Mouse (Mus musculus): ENCODE measurements at regions not wholly inside any gene's neighbourhood (a gene's known extent, or its start where the extent isn't known, plus 50 kb on each side); places are given as distances from the start of the nearest gene placed in this dataset.

- no peaks in the 10 kb centered on the region for H3K36me3 ChIP-seq
- 78% methylated on average over 11 of the region's 11 CpGs for WGBS
- no peak overlapping the region for H3K4me2 ChIP-seq (replicated peaks)
- H3K9me3 ChIP-seq, result no peaks in the 10 kb centered on the region
- H3K27me3 ChIP-seq, result no peaks in the 10 kb centered on the region
- H3K9ac ChIP-seq, result no peak overlapping the region
- peaks cover 11% of the 10 kb centered on the region for H3K4me1 ChIP-seq
- ATAC-seq (ENCODE audit: insufficient number of reproducible peaks, insufficient read depth, low FRiP score, low TSS enrichment), result no peak
- no peak overlapping the region for H3K27ac ChIP-seq
- H3K4me3 ChIP-seq, result no peak overlapping the region
Measured at GRCm38 (mm10) chr5:119317617-119318016, 352.9 kb upstream of the Tbx3 start.

DNA sequence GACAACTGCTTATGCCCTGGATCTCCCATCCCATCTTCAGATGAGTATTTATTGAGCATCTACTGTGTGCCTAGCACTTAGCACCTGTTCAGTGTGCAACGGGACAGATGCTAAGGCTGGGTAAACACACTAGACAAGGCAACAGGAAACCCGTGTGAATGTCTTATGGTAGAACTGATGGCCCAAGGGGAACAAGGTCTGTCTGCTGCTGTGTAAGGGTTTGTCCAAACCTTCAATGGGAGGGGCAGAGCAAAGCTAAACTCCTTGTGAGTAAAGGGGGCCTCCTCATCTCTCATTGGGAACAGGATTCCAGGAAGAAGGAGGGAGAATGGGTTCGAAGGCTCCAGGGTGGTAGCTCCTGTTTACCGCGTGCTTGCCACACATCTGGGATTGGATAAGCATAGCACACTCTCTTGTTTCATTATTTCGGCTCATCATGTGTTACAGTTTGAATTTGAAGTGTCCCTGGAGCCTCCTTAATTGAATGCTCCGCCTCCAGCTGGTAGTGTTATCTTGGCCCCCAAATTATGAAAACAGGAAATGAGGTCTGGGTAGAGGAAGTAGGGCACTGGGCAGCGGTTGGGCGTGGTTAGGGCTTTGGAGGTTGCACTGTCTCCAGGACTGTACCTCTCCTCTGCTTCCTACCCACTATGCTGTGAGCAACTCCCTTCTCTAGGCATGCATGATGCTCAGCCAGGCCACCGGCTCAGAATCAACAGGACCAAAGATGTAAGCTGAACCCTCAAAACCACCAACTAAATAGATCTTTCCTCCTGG lies 348.9 kb upstream of the Tbx3 start:
- no peak overlapping the region for H3K4me3 ChIP-seq
- WGBS, result 75% methylated on average over 10 of the region's 10 CpGs
- no peak overlapping the region for H3K4me2 ChIP-seq (replicated peaks)
- no peak overlapping the region for H3K9ac ChIP-seq
- no peak overlapping the region for H3K27ac ChIP-seq
- no peaks in the 10 kb centered on the region for H3K27me3 ChIP-seq
- H3K36me3 ChIP-seq, result no peaks in the 10 kb centered on the region
- H3K9me3 ChIP-seq, result no peaks in the 10 kb centered on the region
- no peak for ATAC-seq (ENCODE audit: insufficient number of reproducible peaks, insufficient read depth, low FRiP score, low TSS enrichment)
- peaks cover 14% of the 10 kb centered on the region for H3K4me1 ChIP-seq

DNA sequence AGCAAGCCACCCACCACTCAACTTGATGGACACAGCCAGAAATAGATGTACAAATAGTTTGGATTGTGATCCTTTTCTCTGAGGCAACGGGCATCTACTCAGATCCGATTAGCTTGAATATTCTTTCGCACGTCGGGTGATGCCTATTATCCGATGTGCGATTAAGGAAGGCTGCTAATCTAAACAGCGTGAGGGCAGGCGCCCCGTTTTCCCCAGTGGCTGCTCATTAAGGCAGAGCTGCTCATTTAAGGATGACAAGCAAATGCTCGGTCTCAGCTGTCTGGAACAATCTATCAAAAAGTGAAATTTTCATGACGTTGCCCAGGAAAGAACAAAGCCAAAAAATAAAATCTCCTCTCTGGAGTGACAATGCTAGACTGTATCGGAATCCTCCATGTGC lies 348.1 kb upstream of the Tbx3 start:
- WGBS, result 60% methylated on average over 13 of the region's 13 CpGs
- ATAC-seq (ENCODE audit: insufficient number of reproducible peaks, insufficient read depth, low FRiP score, low TSS enrichment), result no peak
- H3K4me3 ChIP-seq, result no peak overlapping the region

DNA sequence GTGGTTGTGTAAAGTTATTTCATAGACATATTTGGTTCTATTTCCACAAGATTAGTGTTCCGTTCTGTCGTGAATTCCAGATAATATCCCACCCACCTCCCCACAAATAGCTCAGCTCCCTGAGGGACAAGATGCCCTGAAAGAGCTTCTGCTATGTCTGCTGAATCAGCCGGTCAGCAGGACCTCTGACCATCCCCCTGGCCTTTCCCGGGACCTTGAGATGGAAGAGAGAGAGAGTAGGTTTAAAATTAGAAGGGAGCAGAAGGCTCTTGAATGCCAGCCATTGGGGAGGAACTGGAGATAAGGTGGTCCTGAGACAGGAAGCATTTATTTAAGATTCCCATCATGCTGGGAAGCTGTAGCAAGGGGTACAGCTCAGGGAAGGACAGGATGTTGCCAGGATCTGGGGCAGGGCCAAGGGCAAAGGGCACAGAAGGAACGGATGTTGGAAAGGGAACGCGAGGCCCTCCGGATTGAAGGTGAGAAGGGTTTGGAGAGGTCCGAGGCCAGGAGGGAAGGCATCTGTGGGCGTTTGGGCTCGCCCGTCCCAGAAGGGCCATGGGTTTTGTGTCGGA lies 344.7 kb upstream of the Tbx3 start:
- Histone ChIP-seq H3K4me1 (peaks cover 3% of the 10 kb centered on the region; the same call in 1 of the 2 replicates), H3K27me3 (no peaks in the 10 kb centered on the region), H3K36me3 (no peaks in the 10 kb centered on the region), H3K9ac (no peak overlapping the region), H3K27ac (no peak overlapping the region), H3K4me2 (replicated peaks) (no peak overlapping the region), H3K4me3 (no peak overlapping the region), H3K9me3 (no peaks in the 10 kb centered on the region)
- no peak for ATAC-seq (ENCODE audit: insufficient number of reproducible peaks, insufficient read depth, low FRiP score, low TSS enrichment)
- 58% methylated on average over 13 of the region's 13 CpGs for WGBS

More for the DNA sequence above, 348.1 kb upstream of the Tbx3 start:
- no peaks in the 10 kb centered on the region for H3K9me3 ChIP-seq
- no peak overlapping the region for H3K27ac ChIP-seq
- H3K36me3 ChIP-seq, result no peaks in the 10 kb centered on the region
- H3K27me3 ChIP-seq, result no peaks in the 10 kb centered on the region
- H3K4me1 ChIP-seq, result peaks cover 14% of the 10 kb centered on the region
- H3K4me2 ChIP-seq (replicated peaks), result no peak overlapping the region
- H3K9ac ChIP-seq, result no peak overlapping the region

DNA sequence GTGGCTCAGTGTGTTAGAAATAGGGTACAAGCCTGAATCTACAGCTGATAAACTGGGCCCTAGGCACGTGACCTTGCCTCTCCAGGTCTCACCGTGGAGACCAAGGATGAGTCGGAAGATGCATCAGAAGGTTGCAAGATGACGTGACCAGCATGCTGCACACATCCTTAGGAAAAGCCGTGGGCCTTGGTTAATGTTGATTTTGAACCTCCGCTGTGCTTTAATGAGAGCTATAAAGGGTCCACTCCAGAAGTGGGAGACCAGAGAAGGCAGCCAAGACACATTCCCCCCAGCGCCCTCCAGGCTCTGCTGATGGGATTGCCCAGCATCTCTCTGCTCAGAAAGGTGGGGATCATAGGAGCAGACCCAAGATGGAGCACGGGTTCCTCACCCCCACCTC lies 343.6 kb upstream of the Tbx3 start:
- no peak for ATAC-seq (ENCODE audit: insufficient number of reproducible peaks, insufficient read depth, low FRiP score, low TSS enrichment)
- no peak overlapping the region for H3K9ac ChIP-seq
- no peak overlapping the region for H3K4me2 ChIP-seq (replicated peaks)
- H3K9me3 ChIP-seq, result no peaks in the 10 kb centered on the region
- H3K27ac ChIP-seq, result no peak overlapping the region
- 94% methylated on average over 8 of the region's 8 CpGs for WGBS
- H3K4me1 ChIP-seq, result peaks cover 3% of the 10 kb centered on the region; the same call in 1 of the 2 replicates
- no peaks in the 10 kb centered on the region for H3K36me3 ChIP-seq
- H3K27me3 ChIP-seq, result no peaks in the 10 kb centered on the region
- no peak overlapping the region for H3K4me3 ChIP-seq

DNA sequence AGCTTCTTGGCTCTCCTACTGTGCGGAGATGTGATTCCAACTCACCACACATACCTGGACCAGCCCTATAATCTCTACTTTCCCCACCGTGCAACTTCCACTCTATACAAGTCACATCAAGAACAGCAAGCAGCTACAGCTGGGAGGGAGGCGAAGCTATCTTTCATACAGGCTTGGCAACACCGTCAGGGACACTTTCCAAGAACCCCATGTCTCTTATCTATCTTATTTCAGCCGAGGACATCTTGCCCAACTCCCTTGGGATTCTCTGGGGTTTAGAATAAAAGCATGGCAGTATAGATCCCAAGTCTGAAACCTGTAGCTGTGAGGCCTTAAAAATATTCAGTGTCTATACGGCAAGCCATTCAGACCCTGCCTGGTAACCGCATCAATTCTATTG lies 341.5 kb upstream of the Tbx3 start:
- Histone ChIP-seq H3K4me1 (0 out of 2 replicates have a peak, but pooled peaks cover 3% of the 10 kb centered on the region), H3K4me2 (replicated peaks) (no peak overlapping the region), H3K36me3 (no peaks in the 10 kb centered on the region), H3K27me3 (no peaks in the 10 kb centered on the region), H3K27ac (no peak overlapping the region), H3K9ac (no peak overlapping the region), H3K4me3 (no peak overlapping the region), H3K9me3 (no peaks in the 10 kb centered on the region)
- ATAC-seq (ENCODE audit: insufficient number of reproducible peaks, insufficient read depth, low FRiP score, low TSS enrichment), result no peak
- 91% methylated on average over 7 of the region's 7 CpGs for WGBS

DNA sequence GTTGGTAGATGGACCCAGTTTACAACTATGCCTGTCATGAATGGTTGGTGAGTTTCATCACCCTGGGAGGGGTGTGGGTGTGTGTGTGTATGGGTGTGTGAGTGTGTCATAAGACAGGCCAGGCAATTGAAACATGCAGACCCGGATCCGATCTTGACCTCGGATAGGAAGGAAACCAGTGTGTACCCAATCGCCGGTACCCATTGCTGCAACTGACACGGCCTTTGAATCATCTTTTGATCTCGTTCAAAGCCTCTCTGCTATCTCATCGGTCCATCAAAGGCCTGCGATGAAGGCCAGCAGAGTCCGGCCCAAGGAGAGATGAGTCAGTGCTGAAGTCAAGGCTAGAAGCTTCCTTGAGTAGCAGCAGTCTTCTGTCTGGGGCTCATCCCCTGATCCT lies 341.1 kb upstream of the Tbx3 start:
- ATAC-seq (ENCODE audit: insufficient number of reproducible peaks, insufficient read depth, low FRiP score, low TSS enrichment), result no peak
- Histone ChIP-seq H3K4me2 (replicated peaks) (no peak overlapping the region), H3K27ac (no peak overlapping the region), H3K4me1 (0 out of 2 replicates have a peak, but pooled peaks cover under 1% of the 10 kb centered on the region), H3K4me3 (no peak overlapping the region), H3K9me3 (no peaks in the 10 kb centered on the region), H3K27me3 (no peaks in the 10 kb centered on the region), H3K36me3 (no peaks in the 10 kb centered on the region), H3K9ac (no peak overlapping the region)
- 89% methylated on average over 10 of the region's 10 CpGs for WGBS

DNA sequence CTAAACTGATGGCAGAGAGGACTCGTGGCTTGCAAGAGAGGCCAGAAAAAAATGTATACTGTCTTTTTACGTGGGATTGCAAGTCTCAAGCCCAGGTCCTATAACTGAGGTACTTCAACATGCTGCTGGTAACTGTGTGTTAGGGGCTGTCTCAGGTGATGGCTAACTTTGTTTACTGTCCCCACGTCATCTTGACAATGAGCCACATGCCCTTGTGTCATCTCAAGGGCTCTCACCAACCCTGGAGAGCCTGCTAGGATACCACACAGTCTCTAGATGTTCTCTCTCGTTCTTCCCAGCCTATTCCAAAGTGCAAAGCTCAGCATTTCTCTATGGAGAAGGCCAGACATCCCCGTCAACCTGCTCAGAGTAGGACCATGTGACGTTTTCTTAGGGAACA lies 340.6 kb upstream of the Tbx3 start:
- no peak overlapping the region for H3K9ac ChIP-seq
- H3K4me3 ChIP-seq, result no peak overlapping the region
- no peaks in the 10 kb centered on the region for H3K9me3 ChIP-seq
- no peak overlapping the region for H3K4me2 ChIP-seq (replicated peaks)
- H3K36me3 ChIP-seq, result no peaks in the 10 kb centered on the region
- no peaks in the 10 kb centered on the region for H3K27me3 ChIP-seq
- 80% methylated on average over 6 of the region's 6 CpGs for WGBS
- ATAC-seq (ENCODE audit: insufficient number of reproducible peaks, insufficient read depth, low FRiP score, low TSS enrichment), result no peak
- H3K27ac ChIP-seq, result no peak overlapping the region
- H3K4me1 ChIP-seq, result no peaks in the 10 kb centered on the region

DNA sequence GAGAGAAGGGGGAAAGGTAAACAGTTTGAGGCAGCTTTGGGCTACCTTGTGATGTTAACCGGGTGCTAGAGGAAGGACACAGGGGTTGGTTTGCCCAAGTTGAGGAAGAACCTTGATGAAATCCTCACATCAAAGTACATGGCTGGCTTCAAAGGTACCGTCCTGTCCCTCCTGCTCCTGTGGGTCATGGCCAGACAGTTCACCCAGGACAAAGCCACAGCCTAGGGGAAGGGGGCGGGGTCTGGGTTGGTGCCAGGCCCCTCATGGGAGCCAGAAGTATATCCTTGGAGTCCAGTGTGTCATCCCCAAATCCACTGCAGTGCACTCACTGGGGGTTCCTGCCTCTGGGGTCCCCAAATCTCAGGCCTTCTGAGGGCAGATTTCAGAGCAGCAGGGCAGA lies 339.0 kb upstream of the Tbx3 start:
- Histone ChIP-seq H3K4me2 (replicated peaks) (no peak overlapping the region), H3K27ac (no peak overlapping the region), H3K4me1 (no peaks in the 10 kb centered on the region), H3K27me3 (no peaks in the 10 kb centered on the region), H3K9ac (no peak overlapping the region), H3K4me3 (no peak overlapping the region), H3K9me3 (no peaks in the 10 kb centered on the region), H3K36me3 (no peaks in the 10 kb centered on the region)
- 70% methylated on average over 3 of the region's 3 CpGs for WGBS
- no peak for ATAC-seq (ENCODE audit: insufficient number of reproducible peaks, insufficient read depth, low FRiP score, low TSS enrichment)

DNA sequence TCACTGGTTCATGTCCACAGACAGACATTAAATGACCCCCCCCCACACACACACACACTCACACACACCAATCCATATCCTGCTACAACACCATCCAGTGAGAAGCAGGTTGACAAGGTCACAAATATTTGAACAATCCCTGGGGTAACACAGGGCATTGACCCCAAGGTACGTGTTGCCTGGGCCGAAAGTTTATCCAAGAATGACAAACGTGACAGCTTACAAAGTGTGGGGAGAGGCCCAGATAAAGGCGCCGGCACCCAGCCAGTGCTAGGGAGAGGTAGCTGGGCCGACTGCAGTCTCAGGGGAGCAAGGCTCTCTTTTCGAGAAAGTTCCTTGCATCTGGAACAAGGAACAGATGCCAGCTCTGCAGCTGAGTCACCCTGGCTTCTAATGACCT lies 337.8 kb upstream of the Tbx3 start:
- Histone ChIP-seq H3K9me3 (no peaks in the 10 kb centered on the region), H3K4me2 (replicated peaks) (no peak overlapping the region), H3K4me3 (no peak overlapping the region), H3K27me3 (no peaks in the 10 kb centered on the region), H3K27ac (no peak overlapping the region), H3K36me3 (no peaks in the 10 kb centered on the region), H3K9ac (no peak overlapping the region), H3K4me1 (no peaks in the 10 kb centered on the region)
- 59% methylated on average over 7 of the region's 7 CpGs for WGBS
- no peak for ATAC-seq (ENCODE audit: insufficient number of reproducible peaks, insufficient read depth, low FRiP score, low TSS enrichment)

DNA sequence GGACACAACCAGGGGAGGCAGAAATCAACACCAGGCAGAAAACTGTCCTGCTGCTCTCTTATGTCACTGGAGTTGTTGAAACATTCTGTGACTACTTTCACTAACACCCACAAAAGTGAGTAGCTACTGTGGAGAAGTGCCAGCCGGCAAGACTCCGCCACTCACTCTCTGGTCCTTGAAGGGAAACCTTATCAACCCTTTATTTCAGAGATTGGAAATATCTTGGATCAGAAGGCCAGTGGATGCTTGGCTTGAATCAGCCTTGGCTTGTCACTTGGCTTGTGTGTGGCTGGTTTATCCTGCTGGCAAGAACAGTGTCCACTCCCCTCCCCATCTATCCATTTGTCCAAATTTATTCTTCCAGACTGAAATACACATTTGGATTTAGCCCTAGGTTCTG lies 335.3 kb upstream of the Tbx3 start:
- H3K27me3 ChIP-seq, result no peaks in the 10 kb centered on the region
- H3K27ac ChIP-seq, result no peak overlapping the region
- H3K4me3 ChIP-seq, result no peak overlapping the region
- no peaks in the 10 kb centered on the region for H3K36me3 ChIP-seq
- no peak overlapping the region for H3K9ac ChIP-seq
- no peaks in the 10 kb centered on the region for H3K9me3 ChIP-seq
- WGBS, result 93% methylated on average over 2 of the region's 2 CpGs
- no peaks in the 10 kb centered on the region for H3K4me1 ChIP-seq
- ATAC-seq (ENCODE audit: insufficient number of reproducible peaks, insufficient read depth, low FRiP score, low TSS enrichment), result no peak
- no peak overlapping the region for H3K4me2 ChIP-seq (replicated peaks)

GRCm38 (mm10) chr5:119335979-119336378 lies 334.5 kb upstream of the Tbx3 start:
- ATAC-seq (ENCODE audit: insufficient number of reproducible peaks, insufficient read depth, low FRiP score, low TSS enrichment), result no peak
- no peaks in the 10 kb centered on the region for H3K36me3 ChIP-seq
- H3K9ac ChIP-seq, result no peak overlapping the region
- H3K9me3 ChIP-seq, result no peaks in the 10 kb centered on the region
- H3K27ac ChIP-seq, result no peak overlapping the region
- 87% methylated on average over 6 of the region's 6 CpGs for WGBS
- H3K4me2 ChIP-seq (replicated peaks), result no peak overlapping the region
- H3K4me1 ChIP-seq, result no peaks in the 10 kb centered on the region
- H3K4me3 ChIP-seq, result no peak overlapping the region
- no peaks in the 10 kb centered on the region for H3K27me3 ChIP-seq
